Comparison of ENCODE assay signal across 26 mouse cellular contexts in genomic region chr19:37669486-37669885, GRCm38 (mm10). TPM values are rescaled to one million over a fixed set of nuclear protein-coding genes. Genes with fewer than 3 reads are reported as not detected.
"Had no signal": no experiment of that assay in that cellular context is flagged by ENCODE, and none has a peak within 500 bp of the region (broad histone marks: within the 10 kb centered on the region; RNA-seq: fewer than 3 reads in every experiment).

No protein-coding gene starts in this region.

- DNase-seq: kidney, adult 2 months; kidney, postnatal 25 days; layer of hippocampus, adult 9-11 months; lung, adult 18-20 months; lung, postnatal 10 days; lung, postnatal 36 days; retina, postnatal 1 day; right cerebral cortex, postnatal 25 days; spleen, adult 18-20 months; thymus, postnatal 25 days had no signal

- H3K4me3 ChIP-seq: layer of hippocampus, adult 2 months; liver, embryonic 15.5 days; lung, embryonic 15.5 days; megakaryocyte, embryonic 14.5 days; midbrain, embryonic 10.5 days; midbrain, embryonic 13.5 days; myocyte; neural tube, embryonic 13.5 days; stomach, embryonic 15.5 days had no signal

- H3K36me3 ChIP-seq: lung, embryonic 15.5 days; midbrain, embryonic 10.5 days; midbrain, embryonic 13.5 days; neural tube, embryonic 13.5 days; stomach, embryonic 15.5 days had no signal

- H3K4me1 ChIP-seq: lung, embryonic 15.5 days; midbrain, embryonic 13.5 days; neural tube, embryonic 13.5 days; stomach, embryonic 15.5 days had no signal

- H3K4me2 ChIP-seq: lung, embryonic 15.5 days; midbrain, embryonic 13.5 days; neural tube, embryonic 13.5 days; stomach, embryonic 15.5 days had no signal

- H3K9ac ChIP-seq: liver, embryonic 15.5 days; lung, embryonic 15.5 days; midbrain, embryonic 13.5 days; neural tube, embryonic 13.5 days; stomach, embryonic 15.5 days had no signal

- ATAC-seq: midbrain, embryonic 13.5 days; midbrain, embryonic 16.5 days had no signal

- H3K27ac ChIP-seq: layer of hippocampus, adult 2 months; lung, embryonic 15.5 days; midbrain, embryonic 10.5 days; midbrain, embryonic 13.5 days; neural tube, embryonic 13.5 days; stomach, embryonic 15.5 days had no signal

- H3K27me3 ChIP-seq: liver, embryonic 15.5 days; lung, embryonic 15.5 days; megakaryocyte, embryonic 14.5 days; midbrain, embryonic 13.5 days; neural tube, embryonic 13.5 days; stomach, embryonic 15.5 days had no signal

- H3K9me3 ChIP-seq: liver, embryonic 15.5 days; lung, embryonic 15.5 days; megakaryocyte, embryonic 14.5 days; midbrain, embryonic 10.5 days; midbrain, embryonic 13.5 days; neural tube, embryonic 13.5 days; stomach, embryonic 15.5 days had no signal

RNA-seq across cellular contexts. Expression of gene Cyp26c1, which starts 15.9 kb away (rescaled TPM):
- total RNA-seq: left cerebral cortex, adult 18-20 months; monocyte, adult 5-6 weeks; neutrophil, adult 5-6 weeks had no signal
- polyA plus RNA-seq: kidney, embryonic 14.5 days; liver, embryonic 15.5 days; lung, embryonic 15.5 days; midbrain, embryonic 13.5 days; midbrain, embryonic 16.5 days; neural tube, embryonic 13.5 days; thymus, postnatal 0 days had no signal

RNA-seq across cellular contexts. Expression of gene Cyp26a1, which starts 28.1 kb away (rescaled TPM):
- total RNA-seq: left cerebral cortex, adult 18-20 months; monocyte, adult 5-6 weeks; neutrophil, adult 5-6 weeks had no signal
- polyA plus RNA-seq: large intestine, adult 2 months; midbrain, embryonic 13.5 days had no signal
